Mouse (Mus musculus) olfactory bulb, adult 2 months (tissue): ENCODE data around the gene Fyb2.

Experiments used
- CTCF ChIP-seq: fragments of 200-500 bp; IDR thresholded peaks from 2 replicates; pipeline ENCODE4 v1.5.1; 2012; ENCODE audit warnings: low read depth, mild to moderate bottlenecking, low read length, moderate library complexity; ENCODE audit not compliant: insufficient read depth
- POLR2A ChIP-seq: fragments of 200-500 bp; IDR thresholded peaks from 2 replicates; pipeline ENCODE4 v1.6.1; 2012; ENCODE audit warnings: mild to moderate bottlenecking, low read depth, low read length, moderate library complexity; ENCODE audit not compliant: insufficient read depth

DNA sequence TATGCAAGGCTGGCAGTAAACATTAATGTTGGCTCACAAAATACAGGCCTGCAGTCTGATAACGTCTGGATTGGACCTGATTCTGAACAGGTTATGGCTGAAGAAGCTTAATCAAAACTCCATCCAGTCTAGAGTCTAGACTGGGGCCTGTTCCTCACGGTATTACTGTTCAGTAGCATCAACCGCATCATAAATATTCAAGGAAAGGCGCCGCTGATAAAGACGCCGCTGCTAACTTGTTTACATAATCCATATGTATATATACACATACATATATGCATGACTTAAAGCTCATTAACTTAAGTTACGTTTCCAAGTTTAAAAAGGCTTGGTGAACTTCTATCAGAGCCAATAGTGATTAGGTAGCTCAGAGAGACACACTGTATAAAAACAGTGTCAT lies 117.8 kb downstream of the Fyb2 start:
- TF ChIP-seq POLR2A (no peak), CTCF (no peak)
